Mouse (Mus musculus) G1E (cell line): ENCODE results near the gene Acsl1. TPM values are rescaled to one million over a fixed set of nuclear protein-coding genes. Genes with fewer than 3 reads are reported as not detected.

ENCODE experiments used
- ATAC-seq: 2 replicates; pipeline ENCODE4 v1.8.0; 2016; ENCODE audit warnings: mild to moderate bottlenecking; ENCODE audit not compliant: insufficient number of reproducible peaks, poor library complexity, low FRiP score, severe bottlenecking; ENCODE audit errors: extremely low read depth
- DNase-seq: peaks from one replicate; pipeline ENCODE4 v3.0.0; 2012; ENCODE audit warnings: low spot score
- H3K27me3 ChIP-seq: 2 replicates; pipeline ENCODE4 v1.6.1; 2012; ENCODE audit warnings: mild to moderate bottlenecking, low read length, inconsistent platforms; ENCODE audit not compliant: insufficient read depth
- H3K36me3 ChIP-seq: replicated peaks from 2 replicates; pipeline ENCODE3; 2012; ENCODE audit warnings: mild to moderate bottlenecking, inconsistent platforms
- H3K4me1 ChIP-seq: 2 replicates; pipeline ENCODE4 v1.6.1; 2012; ENCODE audit warnings: low read depth, low read length, inconsistent platforms, mixed read lengths; ENCODE audit not compliant: insufficient read depth
- H3K4me3 ChIP-seq: 2 replicates; pipeline ENCODE4 v1.5.1; 2012; ENCODE audit warnings: low read depth, mild to moderate bottlenecking, inconsistent platforms, low read length, moderate library complexity, mixed read lengths
- H3K9me3 ChIP-seq: replicated peaks from 2 replicates; pipeline ENCODE4 v1.6.1; 2012; ENCODE audit warnings: inconsistent platforms
- CTCF ChIP-seq: IDR thresholded peaks from 2 replicates; pipeline ENCODE4 v1.5.1; 2012; ENCODE audit warnings: low read depth, low read length, inconsistent platforms, mixed read lengths
- GATA1 ChIP-seq: IDR thresholded peaks from 2 replicates; pipeline ENCODE4 v1.6.1; 2012; ENCODE audit warnings: borderline replicate concordance, low read length, inconsistent platforms, mixed read lengths
- GATA2 ChIP-seq: IDR thresholded peaks from 2 replicates; pipeline ENCODE4 v1.6.1; 2012; ENCODE audit warnings: low read depth, low read length, inconsistent platforms, borderline replicate concordance
- POLR2AphosphoS5 ChIP-seq: IDR thresholded peaks from 2 replicates; pipeline ENCODE4 v1.6.1; 2012; ENCODE audit warnings: low read depth, low read length, inconsistent platforms; ENCODE audit not compliant: insufficient replicate concordance
- TAL1 ChIP-seq: conservative IDR thresholded peaks from 2 replicates; pipeline ENCODE4 v1.6.1; 2012; ENCODE audit warnings: low read depth, low read length, inconsistent platforms, mixed read lengths
- polyA plus RNA-seq: library from polyadenylated mRNA; stranded (reverse); fragments of >175 nt; gene quantifications from 2 replicates; pipeline ENCODE4 v1.2.3, GENCODE M21; 2012
- total RNA-seq, 2 experiments: library from RNA; stranded (forward) in 1 of 2; stranded (reverse) in 1 of 2; fragments of 200-1000 nt in 1 of 2; fragments of >200 nt in 1 of 2; fragmentation: Nextera tagmentation in 1 of 2; gene quantifications; 2 replicates each; pipeline ENCODE4 v1.2.3; 2014 to 2017

Gene Acsl1
- total and polyA plus RNA-seq, 3 experiments: 27.0 to 143 (median 48.6) TPM

DNA sequence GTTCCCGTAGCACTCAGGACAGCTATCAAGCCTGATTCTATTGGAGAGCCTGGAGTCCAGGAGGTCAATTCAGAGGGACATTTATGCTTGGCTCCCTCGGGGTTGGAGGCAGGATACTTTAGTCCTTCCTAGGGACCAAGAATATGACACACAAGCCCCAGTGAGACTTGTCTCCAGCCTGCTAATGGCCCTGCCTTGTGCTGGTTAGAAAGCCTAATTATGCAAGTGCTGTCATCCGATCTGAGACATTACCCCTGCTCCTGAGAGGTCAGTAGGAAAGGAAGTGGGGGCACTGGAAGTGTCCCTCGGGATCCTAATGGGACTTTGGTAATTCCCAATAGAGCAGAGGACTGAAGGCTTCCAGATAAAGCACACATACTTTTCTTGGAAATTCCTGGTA, 59.7 kb downstream of the Acsl1 start:
- Histone ChIP-seq H3K4me1 (peaks cover 14% of the 10 kb centered on the region), H3K9me3 (no peaks in the 10 kb centered on the region), H3K27me3 (no peaks in the 10 kb centered on the region), H3K4me3 (no peak overlapping the region), H3K36me3 (peaks cover 99% of the 10 kb centered on the region)
- TF ChIP-seq CTCF: no peak
- no peak for TF ChIP-seq POLR2AphosphoS5
- no peak for TF ChIP-seq TAL1
- no peak for TF ChIP-seq GATA2
- TF ChIP-seq GATA1: no peak
- DNase-seq: no peak
- no peak for ATAC-seq

DNA sequence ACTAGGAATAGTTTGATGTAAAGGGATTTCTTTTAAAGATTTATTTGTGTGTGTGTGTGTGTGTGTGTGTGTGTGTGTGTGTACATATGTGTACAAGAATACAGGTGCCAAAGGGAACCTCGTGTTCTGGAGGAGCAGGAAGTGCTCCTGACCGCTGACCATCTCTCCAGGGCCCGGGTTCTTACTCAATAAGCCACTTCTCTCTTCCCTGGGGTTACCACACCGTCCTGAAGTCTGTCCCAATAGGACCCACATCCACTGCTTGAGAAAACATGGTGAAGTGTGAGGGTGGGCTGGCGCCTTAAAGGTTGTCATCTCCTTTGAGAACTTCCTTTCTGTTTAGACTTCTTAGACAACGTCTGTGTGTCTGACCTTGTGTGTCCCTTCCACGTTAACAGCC, 63.1 kb downstream of the Acsl1 start:
- peaks cover 3% of the 10 kb centered on the region for H3K9me3 ChIP-seq
- no peaks in the 10 kb centered on the region; the same call in 1 of the 2 replicates for H3K4me1 ChIP-seq
- TF ChIP-seq CTCF (no peak), POLR2AphosphoS5 (no peak), GATA2 (no peak), GATA1 (no peak), TAL1 (no peak)
- DNase-seq (no peak), ATAC-seq (no peak)
- H3K4me3 ChIP-seq: no peak overlapping the region
- H3K36me3 ChIP-seq: peaks cover 98% of the 10 kb centered on the region
- H3K27me3 ChIP-seq: no peaks in the 10 kb centered on the region

DNA sequence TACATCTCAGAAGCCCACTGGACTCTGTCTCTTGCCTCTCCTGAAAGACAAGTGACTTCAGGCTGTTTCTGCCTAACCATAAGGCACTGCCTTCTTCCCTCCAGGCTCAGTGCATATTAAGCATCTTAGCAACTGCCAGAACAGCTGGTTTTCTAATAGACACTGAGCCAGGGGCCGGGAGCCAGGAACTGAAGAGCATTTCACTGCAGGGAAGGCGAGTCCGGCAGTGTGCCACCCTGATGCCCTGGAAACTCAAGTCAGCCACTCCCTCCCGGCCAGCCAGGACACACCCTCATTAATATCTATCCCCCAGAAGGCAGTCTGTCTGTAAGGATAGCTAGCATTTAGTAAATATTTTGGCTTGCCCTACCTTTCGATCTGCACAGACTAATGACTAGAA, 68.9 kb downstream of the Acsl1 start:
- Histone ChIP-seq H3K27me3 (no peaks in the 10 kb centered on the region), H3K9me3 (peaks cover 3% of the 10 kb centered on the region), H3K36me3 (peaks cover 44% of the 10 kb centered on the region), H3K4me3 (no peak overlapping the region), H3K4me1 (peaks cover 46% of the 10 kb centered on the region)
- no peak for ATAC-seq
- no peak for DNase-seq
- TF ChIP-seq GATA2: no peak
- no peak for TF ChIP-seq GATA1
- TF ChIP-seq TAL1: no peak
- TF ChIP-seq POLR2AphosphoS5: no peak
- TF ChIP-seq CTCF: no peak

DNA sequence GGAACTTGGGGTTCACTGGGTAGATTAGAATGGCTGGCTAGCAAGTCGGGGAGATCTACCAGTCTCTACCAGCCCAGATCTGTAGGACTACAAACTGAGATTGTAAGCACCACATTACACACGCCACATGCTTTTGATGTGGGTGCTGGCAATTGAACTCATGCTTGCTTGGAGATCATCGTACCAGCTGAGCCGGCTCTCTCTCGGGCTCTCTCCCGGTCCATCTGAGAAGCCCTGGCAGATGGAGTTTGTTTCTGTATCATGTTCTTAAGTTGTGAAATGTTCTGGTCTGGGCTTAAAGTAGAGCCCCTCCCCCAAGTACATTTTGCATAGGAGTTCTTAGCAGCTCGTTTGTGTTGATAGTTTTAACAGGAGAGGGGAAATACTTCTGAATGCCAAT, 72.4 kb downstream of the Acsl1 start:
- TF ChIP-seq GATA2 (no peak), POLR2AphosphoS5 (no peak), GATA1 (no peak), CTCF (no peak), TAL1 (no peak)
- H3K4me1 ChIP-seq: peaks cover 79% of the 10 kb centered on the region
- peaks cover 9% of the 10 kb centered on the region for H3K36me3 ChIP-seq
- DNase-seq (no peak), ATAC-seq (no peak)
- H3K27me3 ChIP-seq: no peaks in the 10 kb centered on the region
- no peak overlapping the region for H3K4me3 ChIP-seq
- no peaks in the 10 kb centered on the region for H3K9me3 ChIP-seq

DNA sequence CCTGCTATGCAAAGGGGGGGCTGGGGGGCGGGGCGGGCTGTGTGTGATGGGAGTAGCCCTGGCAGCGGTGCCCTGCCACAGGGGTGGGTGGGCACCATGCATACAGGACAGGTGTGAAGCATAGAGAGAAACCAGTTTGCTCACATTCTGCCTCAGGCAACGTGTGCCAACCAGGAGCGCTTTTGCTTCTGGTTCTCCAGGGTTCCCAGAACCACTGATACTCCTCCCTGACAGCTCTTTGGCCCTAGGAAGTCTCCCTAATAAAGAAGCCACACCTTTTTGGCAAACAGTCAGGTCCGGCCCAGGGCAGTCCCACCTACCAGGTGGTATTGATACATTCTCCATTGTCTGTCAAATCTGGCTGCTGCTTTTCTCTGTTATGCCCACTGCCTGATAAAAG, 72.8 kb downstream of the Acsl1 start:
- Histone ChIP-seq H3K27me3 (no peaks in the 10 kb centered on the region), H3K36me3 (peaks cover 7% of the 10 kb centered on the region), H3K4me3 (no peak overlapping the region), H3K4me1 (peaks cover 84% of the 10 kb centered on the region), H3K9me3 (no peaks in the 10 kb centered on the region)
- ATAC-seq: no peak
- TF ChIP-seq CTCF: no peak
- no peak for TF ChIP-seq GATA1
- no peak for TF ChIP-seq POLR2AphosphoS5
- TF ChIP-seq GATA2: no peak
- TF ChIP-seq TAL1: no peak
- no peak for DNase-seq

DNA sequence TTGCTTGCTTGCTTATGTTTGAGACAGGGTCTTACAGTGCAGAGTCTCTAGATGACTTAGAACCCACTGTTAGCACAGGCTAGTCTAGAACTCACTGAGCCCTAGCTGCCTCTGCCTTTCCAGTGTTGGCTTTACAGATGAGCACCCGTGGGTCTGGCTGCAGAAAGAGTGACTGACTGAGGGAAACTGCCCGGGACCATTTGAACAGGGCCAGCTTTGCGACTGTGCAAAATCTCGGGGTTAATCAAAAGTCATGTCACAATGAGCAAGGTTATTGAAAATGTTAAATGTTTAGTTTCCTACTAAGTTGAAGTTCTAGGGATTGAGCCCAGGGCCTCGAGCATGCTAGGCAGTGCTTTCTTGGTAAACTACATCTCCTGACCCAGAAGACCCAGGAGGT, 75.0 kb downstream of the Acsl1 start:
- no peak overlapping the region for H3K4me3 ChIP-seq
- no peak for DNase-seq
- H3K36me3 ChIP-seq: no peaks in the 10 kb centered on the region
- TF ChIP-seq CTCF (no peak), TAL1 (no peak), GATA2 (no peak), POLR2AphosphoS5 (no peak), GATA1 (no peak)
- no peak for ATAC-seq
- H3K9me3 ChIP-seq: no peaks in the 10 kb centered on the region
- peaks cover 86% of the 10 kb centered on the region for H3K4me1 ChIP-seq
- no peaks in the 10 kb centered on the region for H3K27me3 ChIP-seq
